ENCODE assay signal across 15 mouse cellular contexts in the genomic region with DNA sequence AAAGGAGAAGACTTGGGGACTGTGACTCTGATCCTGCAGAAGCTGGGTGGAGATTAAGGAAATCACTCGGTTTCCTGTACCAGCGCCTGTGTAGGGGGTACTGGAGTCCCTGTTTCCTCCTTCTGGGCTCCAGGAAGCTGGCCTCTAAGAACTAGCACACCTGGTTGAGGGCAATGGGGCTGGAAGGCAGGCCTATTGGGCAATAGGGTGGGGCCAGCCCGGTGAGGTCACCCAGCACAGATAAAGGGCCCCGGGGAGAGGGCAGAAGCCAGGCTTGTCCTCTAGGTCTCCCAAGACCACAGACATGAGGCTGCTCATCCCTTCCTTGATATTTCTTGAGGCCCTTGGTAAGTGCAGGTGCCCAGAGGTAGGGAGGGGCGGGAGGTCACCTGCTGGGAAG. TPM values are rescaled to one million over a fixed set of nuclear protein-coding genes. Genes with fewer than 3 reads are reported as not detected.
DNase-seq lines count a peak whose midpoint lies in the region; ATAC-seq and TF ChIP-seq lines count a peak whose summit lies in the region.
"Had no signal": no experiment of that assay in that cellular context is flagged by ENCODE, and none has a peak within 500 bp of the region (broad histone marks: within the 10 kb centered on the region; RNA-seq: fewer than 3 reads in every experiment).

A gene (plus strand): TSS at position 250 of the 400 bp plus-strand sequence.

- intact Hi-C loops in gastrocnemius, postnatal 14 days (cut with DNase I; ENCODE audit: low total_unique reads), result no loop called here

- no peak for DNase-seq in kidney, postnatal 4 days
- DNase-seq in liver, embryonic 11.5 days (ENCODE audit: low spot score), result no peak
- DNase-seq in frontal cortex, adult 2 months (ENCODE audit: extremely low spot score in 1 of 2, low spot score in 1 of 2), result no peak
- no peak for DNase-seq in gastrocnemius, adult 18-20 months (ENCODE audit: low spot score)
- DNase-seq in gastrocnemius, postnatal 14 days, result no peak
- DNase-seq: cerebellum, adult 9-10 months; gastrocnemius, adult 2 months; kidney, postnatal 10 days; lung, postnatal 14 days had no signal

- no peak within 1 kb of the TSS for H3K4me2 ChIP-seq in kidney, embryonic 16.5 days (replicated peaks; ENCODE audit: low read depth, low read length)
- H3K4me2 ChIP-seq in liver, embryonic 11.5 days, result no peak within 1 kb of the TSS
- H3K4me2 ChIP-seq: forebrain, embryonic 12.5 days had no signal

- no peaks in the 10 kb centered on the region for H3K9me3 ChIP-seq in kidney, embryonic 16.5 days (ENCODE audit: low read length)
- no peaks in the 10 kb centered on the region for H3K9me3 ChIP-seq in liver, embryonic 11.5 days (ENCODE audit: control insufficient read depth, low read length)
- H3K9me3 ChIP-seq: forebrain, embryonic 12.5 days had no signal

- TF ChIP-seq POLR2A in small intestine, adult 2 months (IDR thresholded peaks at IDR 0.05; ENCODE audit: low read depth, low read length), result no peak

- TF ChIP-seq CTCF in small intestine, adult 2 months (IDR thresholded peaks at IDR 0.05; ENCODE audit: extremely low read depth, insufficient read length, insufficient replicate concordance, low read depth, low read length), result no peak

- H3K36me3 ChIP-seq in kidney, embryonic 16.5 days (ENCODE audit: insufficient read depth, low read length), result no peaks in the 10 kb centered on the region
- H3K36me3 ChIP-seq in liver, embryonic 11.5 days (ENCODE audit: control insufficient read depth, insufficient read depth, low read length), result no peaks in the 10 kb centered on the region
- no peaks in the 10 kb centered on the region for H3K36me3 ChIP-seq in small intestine, adult 2 months (ENCODE audit: control insufficient read depth, insufficient read depth, low read length)
- H3K36me3 ChIP-seq: forebrain, embryonic 12.5 days had no signal

- no peaks in the 10 kb centered on the region for H3K27me3 ChIP-seq in kidney, embryonic 16.5 days (ENCODE audit: insufficient read depth, low read length)
- no peaks in the 10 kb centered on the region for H3K27me3 ChIP-seq in liver, embryonic 11.5 days (replicated peaks; ENCODE audit: control insufficient read depth, insufficient read depth, low read length)
- no peaks in the 10 kb centered on the region for H3K27me3 ChIP-seq in small intestine, adult 2 months (ENCODE audit: control insufficient read depth, insufficient read depth, low read length)
- H3K27me3 ChIP-seq: forebrain, embryonic 12.5 days had no signal

- no peaks in the 10 kb centered on the region for H3K4me1 ChIP-seq in kidney, embryonic 16.5 days (ENCODE audit: insufficient read depth, low read length)
- peaks cover 3% of the 10 kb centered on the region; the same call in 1 of the 2 replicates for H3K4me1 ChIP-seq in liver, embryonic 11.5 days (replicated peaks; ENCODE audit: control insufficient read depth, insufficient read depth, low read length)
- H3K4me1 ChIP-seq in small intestine, adult 2 months (ENCODE audit: control insufficient read depth, insufficient read depth, insufficient read length, low read length), result peaks cover 9% of the 10 kb centered on the region; the same call in 1 of the 2 replicates
- H3K4me1 ChIP-seq: forebrain, embryonic 12.5 days had no signal

- 82% methylated on average over 5 of the region's 5 CpGs for WGBS in kidney, embryonic 16.5 days
- 49% methylated on average over 5 of the region's 5 CpGs for WGBS in liver, embryonic 11.5 days
- 25% methylated on average over 5 of the region's 5 CpGs for WGBS in small intestine, adult 2 months

- H3K9ac ChIP-seq in kidney, embryonic 16.5 days (replicated peaks; ENCODE audit: low read length), result no peak within 1 kb of the TSS
- H3K9ac ChIP-seq in liver, embryonic 11.5 days (ENCODE audit: low read depth, low read length), result no peak within 1 kb of the TSS
- H3K9ac ChIP-seq: forebrain, embryonic 12.5 days had no signal

- 0 out of 2 replicates have a peak, but pooled peaks have one; percentile 9 for ATAC-seq in kidney, embryonic 16.5 days (ENCODE audit: low FRiP score, low TSS enrichment)
- no peak for ATAC-seq in erythroblast, adult 5-6 weeks (replicated peaks; ENCODE audit: low FRiP score, poor library complexity, severe bottlenecking)
- 0 out of 2 replicates have a peak, but pooled peaks have one; percentile 51 for ATAC-seq in liver, embryonic 11.5 days (replicated peaks; ENCODE audit: low FRiP score)
- ATAC-seq: hindbrain, postnatal 0 days had no signal

- no peak within 1 kb of the TSS for H3K27ac ChIP-seq in kidney, embryonic 16.5 days (ENCODE audit: low read length)
- no peak within 1 kb of the TSS for H3K27ac ChIP-seq in liver, embryonic 11.5 days (ENCODE audit: low read depth, low read length)
- 0 out of 2 replicates have a peak within 1 kb of the TSS, but pooled peaks have one; percentile 10 for H3K27ac ChIP-seq in small intestine, adult 2 months (ENCODE audit: insufficient read depth, low read depth, low read length)
- H3K27ac ChIP-seq: forebrain, embryonic 12.5 days; gastrocnemius, adult 2 months; hindbrain, postnatal 0 days had no signal

- no peak within 1 kb of the TSS for H3K4me3 ChIP-seq in kidney, embryonic 16.5 days (ENCODE audit: low read length)
- no peak within 1 kb of the TSS for H3K4me3 ChIP-seq in liver, embryonic 11.5 days (ENCODE audit: low read depth, low read length)
- H3K4me3 ChIP-seq in small intestine, adult 2 months (ENCODE audit: low read depth, low read length), result no peak within 1 kb of the TSS
- H3K4me3 ChIP-seq: forebrain, embryonic 12.5 days; gastrocnemius, adult 2 months had no signal

RNA-seq across cellular contexts. Expression of the gene that starts here (rescaled TPM):
- polyA plus RNA-seq in kidney, embryonic 16.5 days (2015; fragmentation: Nextera tagmentation; extraction: Ambion mirVana), result 1.8 and 3.1 TPM in 2 replicates
- 948 and 1,023 TPM in 2 replicates for total RNA-seq in erythroblast, adult 5-6 weeks (2015; ENCODE audit: low replicate concordance)
- total RNA-seq in erythroblast, adult 5-6 weeks (2017; ENCODE audit: low replicate concordance), result 738 and 893 TPM in 2 replicates
- polyA plus RNA-seq in liver, embryonic 11.5 days (2014; fragmentation: Nextera tagmentation; extraction: Ambion mirVana), result 7.2 and 8.8 TPM in 2 replicates
- 0.29 and 1.9 TPM in 2 replicates for polyA plus RNA-seq in small intestine, adult 2 months (2012; rRNA removed)
- polyA plus RNA-seq in frontal cortex, adult 2 months (2012; rRNA removed), result 0.06 and 0.71 TPM in 2 replicates
- total RNA-seq in gastrocnemius, adult 18-20 months (2021), result under 1 TPM in 1 of 2 experiments, not detected in 1; 0.07 TPM
- total RNA-seq in gastrocnemius, postnatal 14 days (2021), result under 1 TPM; 0.24 to 0.27 TPM
- total RNA-seq: gastrocnemius, adult 2 months; MEL had no signal

Comparison
In these comparisons a context has a peak if more than half of its experiments do, and no peak if none do; other contexts are left out.
1. RNA of the gene that starts here (total RNA-seq): 738 to 1,023 TPM in erythroblast, adult 5-6 weeks; 0.24 to 0.27 TPM in gastrocnemius, postnatal 14 days and 0.07 TPM in gastrocnemius, adult 18-20 months; every median in the first group is over 100 times any median in the second.